Mouse (Mus musculus): ENCODE results near the gene Zfp950.

The Zfp950 gene

DNA sequence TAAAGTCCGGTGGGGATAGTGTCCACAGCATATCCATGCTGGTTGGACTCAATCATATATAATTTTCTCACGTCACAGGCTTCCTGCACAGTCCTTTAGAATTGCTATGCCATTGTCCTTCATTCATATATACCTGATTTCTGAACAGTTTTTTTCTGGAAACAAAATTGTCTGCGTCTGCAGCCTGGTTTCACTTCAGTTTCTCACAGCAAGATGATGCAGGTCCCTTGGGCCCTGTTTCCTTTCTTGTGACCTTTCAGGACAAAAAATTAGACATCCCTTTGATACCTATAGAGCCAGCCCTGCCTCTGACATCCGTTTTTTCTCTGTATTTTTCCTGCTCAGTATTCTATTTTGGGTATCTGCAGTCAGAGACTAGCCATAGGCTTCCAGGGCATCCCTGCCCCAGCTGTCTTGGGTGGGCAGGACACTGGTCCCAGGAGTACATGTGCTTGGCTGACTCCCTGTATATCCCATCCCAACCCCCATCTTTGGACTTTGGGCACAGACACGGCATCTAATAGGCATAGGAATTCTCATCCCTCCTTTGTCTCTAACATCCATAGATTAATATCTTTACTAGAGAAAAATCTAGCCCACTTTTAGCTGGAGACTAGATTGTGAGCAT lies 83.7 kb downstream of the Zfp950 start:
- DNase-seq (ENCODE audit: low spot score): no peak

DNA sequence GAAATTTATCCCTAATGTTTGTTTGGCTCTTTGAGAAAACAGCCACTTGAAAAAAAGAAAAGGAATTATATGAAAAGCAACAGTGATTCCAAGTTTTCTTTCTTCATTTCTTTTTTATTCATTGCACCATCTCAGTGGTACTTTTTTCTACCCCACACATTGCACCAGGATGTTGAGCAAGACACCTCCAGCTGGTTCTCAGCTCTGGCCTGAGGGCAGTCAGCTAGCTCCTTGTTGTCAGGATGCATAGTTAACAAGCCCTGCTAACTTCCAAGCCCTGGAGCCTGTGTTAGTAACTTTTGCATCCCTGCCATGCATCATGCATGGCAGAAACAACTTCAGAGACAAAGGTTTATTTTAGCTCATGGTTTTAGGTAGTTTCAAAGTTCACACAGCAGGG lies 87.9 kb downstream of the Zfp950 start:
- no peak for DNase-seq (ENCODE audit: low spot score)

DNA sequence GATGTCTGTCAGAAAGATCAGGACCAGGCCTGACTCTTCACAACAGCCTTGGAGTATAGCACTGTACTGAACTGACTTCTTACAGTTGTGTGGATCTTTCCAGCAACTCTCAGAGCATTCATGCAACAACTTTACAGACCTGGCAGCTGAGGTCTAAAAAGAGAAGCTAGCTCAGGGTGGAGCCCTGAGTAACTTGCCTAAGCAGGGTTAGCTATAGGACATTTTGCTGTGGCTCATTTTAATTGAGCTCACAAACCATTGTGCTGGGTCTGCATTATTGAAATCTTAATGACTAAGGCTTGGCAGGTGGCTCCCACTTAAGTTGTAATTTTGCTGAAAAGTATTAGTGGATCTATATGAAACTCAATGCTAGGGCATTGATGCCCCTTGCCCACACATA lies 88.6 kb downstream of the Zfp950 start:
- DNase-seq (ENCODE audit: low spot score): no peak

DNA sequence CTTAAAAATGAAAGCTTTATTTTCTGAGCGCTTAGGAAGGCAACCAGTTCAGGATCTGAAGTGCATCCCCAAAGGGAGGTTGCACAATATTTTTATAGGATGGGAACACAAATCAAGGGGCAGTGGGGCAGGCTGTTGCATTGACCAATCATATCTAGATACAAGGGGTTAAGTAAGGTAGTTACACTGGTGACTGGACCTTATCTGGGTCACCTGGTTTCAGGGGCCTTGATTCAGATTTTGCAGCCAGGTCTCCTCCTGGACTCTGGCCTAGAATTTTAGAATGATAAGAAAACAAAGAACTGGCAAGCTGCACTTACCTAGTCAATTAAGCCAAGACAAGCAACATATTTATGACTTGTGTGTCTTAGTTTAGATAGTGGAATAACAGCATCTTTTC lies 89.5 kb downstream of the Zfp950 start:
- no peak for DNase-seq (ENCODE audit: low spot score)

DNA sequence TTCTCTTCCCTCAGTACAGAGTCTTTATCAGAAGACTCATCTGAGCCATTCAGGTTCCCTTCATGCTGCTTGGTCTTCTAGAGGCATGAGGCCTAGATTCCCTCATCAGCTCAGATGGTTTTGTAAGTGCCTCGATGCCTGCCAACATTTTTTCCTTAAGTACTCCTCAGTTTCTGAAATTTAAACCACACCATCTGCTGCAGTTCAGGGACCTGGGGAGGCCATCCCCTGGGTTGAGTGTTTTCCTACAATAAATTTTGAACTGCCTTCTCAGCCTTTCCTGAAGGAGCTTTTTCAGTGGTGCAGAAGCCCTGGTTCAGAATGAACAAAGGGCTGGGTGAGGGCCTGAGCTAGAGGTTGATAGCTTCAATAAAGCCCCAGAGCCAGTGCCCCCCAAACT lies 91.2 kb downstream of the Zfp950 start:
- no peak for DNase-seq (ENCODE audit: low spot score)

DNA sequence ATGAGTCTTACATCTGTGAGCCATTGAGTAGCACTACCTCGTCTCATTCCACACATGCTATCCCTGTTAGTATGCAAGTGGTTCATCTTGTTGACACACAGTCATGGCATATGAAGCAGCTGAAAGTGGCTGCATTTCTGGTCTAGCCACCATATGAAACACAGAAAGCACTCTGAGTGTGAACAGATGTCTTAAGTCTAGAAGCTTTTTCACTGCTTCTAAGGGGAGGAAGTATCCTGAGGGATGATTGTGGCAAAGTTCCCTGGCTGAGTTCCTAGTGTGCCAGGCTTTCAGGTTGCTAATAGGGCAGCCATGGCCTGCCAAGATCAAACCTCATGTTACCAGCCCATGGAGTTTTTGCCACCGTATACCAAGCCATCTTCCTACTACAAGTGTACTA lies 92.0 kb downstream of the Zfp950 start:
- no peak for DNase-seq (ENCODE audit: low spot score)

DNA sequence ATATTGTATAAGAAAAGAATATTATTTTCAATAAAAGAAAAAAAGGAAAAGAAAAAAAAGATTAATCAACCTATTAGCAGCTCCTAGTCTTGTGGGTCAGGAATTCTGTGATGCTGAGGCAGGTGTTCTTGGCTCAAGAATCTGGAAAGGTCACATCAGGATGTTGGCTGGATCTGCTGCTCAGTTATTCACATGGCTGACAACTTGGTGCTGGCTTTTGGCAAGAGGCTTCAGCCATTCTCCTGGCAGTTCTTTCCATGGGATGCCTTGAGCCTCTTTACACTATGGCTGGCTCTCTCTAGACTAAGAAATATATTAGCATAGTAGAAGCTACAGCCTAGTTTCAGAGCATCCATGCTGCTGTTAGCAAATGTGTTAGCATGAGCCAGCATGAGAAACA lies 101.5 kb downstream of the Zfp950 start:
- DNase-seq (ENCODE audit: low spot score): no peak

DNA sequence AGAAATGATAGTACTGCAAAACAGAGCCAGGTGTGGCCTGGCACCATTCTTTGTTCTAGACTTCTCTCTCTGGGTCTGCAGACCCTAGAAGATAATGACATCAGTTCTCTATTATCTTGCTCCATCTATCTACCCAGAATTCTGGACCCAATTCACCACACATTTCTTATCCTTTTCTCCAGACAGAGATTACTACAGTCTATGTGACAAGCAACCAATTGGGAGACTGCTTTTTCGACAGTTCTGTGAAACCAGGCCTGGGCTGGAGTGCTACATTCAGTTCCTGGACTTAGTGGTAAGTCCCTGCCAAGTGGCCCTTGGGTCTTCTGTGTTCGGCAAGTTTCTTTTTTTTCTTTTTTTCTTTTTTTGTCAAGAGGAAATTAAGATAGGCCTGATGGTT lies 109.1 kb downstream of the Zfp950 start:
- DNase-seq (ENCODE audit: low spot score): no peak

DNA sequence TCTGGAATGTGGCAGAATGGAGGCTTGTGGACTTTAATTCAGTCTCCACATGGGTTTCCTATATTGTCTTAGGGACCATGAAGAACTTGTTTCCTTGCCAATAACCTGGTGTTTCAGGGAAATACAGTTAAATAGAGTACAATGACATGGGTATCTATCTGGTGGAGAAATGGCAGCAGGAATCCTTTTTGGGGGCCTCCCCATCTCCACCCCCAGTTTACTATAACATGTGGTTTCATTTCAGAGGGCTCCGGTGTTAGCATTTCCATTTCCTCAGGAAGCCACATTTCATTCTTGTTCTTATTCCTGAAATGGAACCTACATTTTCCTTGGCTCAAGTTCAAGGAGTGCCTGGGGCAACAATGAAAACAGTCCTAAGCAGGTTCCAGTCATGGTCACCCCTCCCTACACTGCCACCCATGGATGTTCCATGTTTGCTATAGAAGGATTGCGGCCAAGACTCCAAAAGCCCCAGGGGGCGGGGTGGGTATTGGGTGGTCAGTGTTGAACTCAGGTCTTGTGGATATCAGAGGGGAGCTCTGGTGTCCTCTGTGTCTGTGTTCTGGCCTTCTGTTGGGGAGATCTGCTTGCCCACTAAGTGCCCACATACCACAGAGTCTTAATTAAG lies 118.6 kb downstream of the Zfp950 start:
- DNase-seq (ENCODE audit: low spot score): no peak

DNA sequence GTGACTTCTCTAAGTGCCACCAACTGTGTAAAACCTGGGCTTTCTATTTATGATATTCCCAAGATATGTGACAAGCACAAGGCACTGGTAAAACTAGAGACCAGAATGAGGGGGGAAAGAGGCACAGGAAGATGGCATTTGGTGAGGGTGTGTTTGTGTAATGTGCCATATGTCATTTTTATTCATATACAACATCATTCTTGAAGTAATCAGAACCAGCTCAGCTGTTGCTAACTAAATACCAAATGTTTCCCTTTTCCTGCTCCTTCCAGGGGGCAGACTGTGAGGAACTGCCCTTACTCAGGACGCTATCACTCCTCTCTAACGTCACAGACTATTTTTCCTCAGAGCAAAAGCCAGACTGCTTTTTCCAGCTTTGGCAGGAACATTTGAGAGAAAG lies 119.1 kb downstream of the Zfp950 start:
- no peak for DNase-seq (ENCODE audit: low spot score)

DNA sequence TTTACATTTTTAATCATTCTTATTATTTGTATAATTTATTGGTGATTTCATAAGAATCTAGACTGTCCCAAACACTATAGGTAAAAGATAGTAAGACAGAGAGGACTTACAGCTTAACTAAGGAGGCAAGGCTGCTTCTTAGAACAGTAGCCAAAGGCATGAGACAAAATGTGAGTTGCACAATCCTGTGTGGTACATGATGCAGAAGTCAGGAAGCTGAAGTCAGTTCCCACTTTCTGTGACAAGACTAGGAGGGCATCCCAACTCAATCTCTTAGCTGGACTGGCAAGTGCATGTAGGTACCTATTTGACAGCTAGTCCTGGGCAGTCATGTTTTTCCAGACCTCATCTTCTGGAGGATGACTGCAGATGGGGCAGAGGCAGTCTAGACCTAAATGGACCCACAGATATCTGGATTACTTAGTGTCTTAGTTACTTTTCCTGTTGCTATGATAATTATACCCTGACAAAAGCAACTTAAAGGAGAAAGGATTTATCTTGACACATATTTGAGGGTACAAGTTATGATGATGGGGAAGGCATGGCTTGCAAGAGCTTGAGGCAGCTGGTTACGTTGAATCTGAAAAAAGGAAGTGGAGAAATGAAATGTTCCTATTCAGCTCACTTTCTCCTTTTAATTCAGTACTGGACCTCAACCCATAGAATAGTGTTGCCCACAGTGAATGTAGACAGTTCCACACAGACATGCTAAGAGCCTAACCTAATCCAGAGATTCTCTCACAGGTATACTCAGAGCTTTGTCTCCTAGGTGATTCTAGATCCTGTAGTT lies 123.0 kb downstream of the Zfp950 start:
- no peak for DNase-seq (ENCODE audit: low spot score)

DNA sequence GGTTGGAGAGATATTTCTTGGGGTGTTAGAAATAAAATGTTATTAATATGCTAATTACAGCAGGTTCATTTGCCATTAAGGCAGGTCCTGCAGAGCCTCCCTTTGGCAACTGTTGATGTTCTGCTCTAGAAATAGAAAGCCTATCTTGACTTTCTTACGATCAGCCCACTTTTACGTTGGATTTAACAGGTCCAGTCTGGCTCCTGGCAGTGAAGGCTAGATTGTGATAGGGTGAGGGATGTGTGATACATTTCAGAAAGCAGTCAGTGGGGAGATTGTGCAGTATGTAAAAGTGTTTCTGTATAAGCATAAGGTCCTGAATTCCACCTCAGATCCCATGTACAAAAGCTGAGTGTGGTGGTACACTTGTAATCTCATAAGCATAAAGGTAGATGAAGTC lies 131.4 kb downstream of the Zfp950 start:
- DNase-seq (ENCODE audit: low spot score): no peak

Data from ovary, adult 18-20 months (tissue).